Mouse (Mus musculus): Measurements from ENCODE around the gene Gzmf. TPM values are rescaled to one million over a fixed set of nuclear protein-coding genes. Genes with fewer than 3 reads are reported as not detected.
"Not testable (repeated sequence)": the region's sequence is repeated elsewhere in the genome, so short reads cannot be mapped to it uniquely, and the experiment has no call there.

The Gzmf gene
- polyA plus RNA-seq, 2 experiments = 0.15 TPM; not detected in 1

- Histone ChIP-seq H3K27me3 (ENCODE audit: control insufficient read depth, insufficient read depth, low read length) (no peaks in the 10 kb centered on the region), H3K36me3 (ENCODE audit: control insufficient read depth, insufficient read depth, low read length) (no peaks in the 10 kb centered on the region), H3K9me3 (ENCODE audit: control insufficient read depth, low read length) (no peaks in the 10 kb centered on the region), H3K4me3 (replicated peaks; ENCODE audit: low read length) (no peak overlapping the region), H3K4me2 (replicated peaks; ENCODE audit: low read depth, low read length, severe bottlenecking) (no peak overlapping the region), H3K27ac (replicated peaks; ENCODE audit: low read depth, low read length) (no peak overlapping the region), H3K9ac (ENCODE audit: low read depth, low read length, severe bottlenecking) (no peak overlapping the region), H3K4me1 (ENCODE audit: control insufficient read depth, insufficient read depth, low read length) (no peaks in the 10 kb centered on the region)
- no peak for TF ChIP-seq POLR2A (IDR thresholded peaks at IDR 0.05; ENCODE audit: borderline replicate concordance, extremely low read depth, insufficient read depth, insufficient read length)
- DNase-seq (ENCODE audit: low spot score) (no peak), ATAC-seq (ENCODE audit: low FRiP score, low read depth) (no peak)
- WGBS = 74% methylated on average over 6 of the region's 6 CpGs
These were observed 43.2 kb downstream of the Gzmf start for GRCm38 (mm10) chr14:56168009-56168408.

- no peaks in the 10 kb centered on the region for H3K9me3 ChIP-seq (ENCODE audit: control insufficient read depth, low read length)
- H3K27ac ChIP-seq (replicated peaks; ENCODE audit: low read depth, low read length) = no peak overlapping the region
- no peaks in the 10 kb centered on the region for H3K4me1 ChIP-seq (ENCODE audit: control insufficient read depth, insufficient read depth, low read length)
- no peak overlapping the region for H3K4me3 ChIP-seq (replicated peaks; ENCODE audit: low read length)
- H3K4me2 ChIP-seq (replicated peaks; ENCODE audit: low read depth, low read length, severe bottlenecking) = no peak overlapping the region
- H3K27me3 ChIP-seq (ENCODE audit: control insufficient read depth, insufficient read depth, low read length) = no peaks in the 10 kb centered on the region
- no peaks in the 10 kb centered on the region for H3K36me3 ChIP-seq (ENCODE audit: control insufficient read depth, insufficient read depth, low read length)
- 90% methylated on average over 2 of the region's 2 CpGs for WGBS
- H3K9ac ChIP-seq (ENCODE audit: low read depth, low read length, severe bottlenecking) = no peak overlapping the region
- ATAC-seq (ENCODE audit: low FRiP score, low read depth) = no peak
- DNase-seq (ENCODE audit: low spot score) = no peak
- no peak for TF ChIP-seq POLR2A (IDR thresholded peaks at IDR 0.05; ENCODE audit: borderline replicate concordance, extremely low read depth, insufficient read depth, insufficient read length)
These were observed 49.1 kb downstream of the Gzmf start for GRCm38 (mm10) chr14:56162109-56162508.

DNA sequence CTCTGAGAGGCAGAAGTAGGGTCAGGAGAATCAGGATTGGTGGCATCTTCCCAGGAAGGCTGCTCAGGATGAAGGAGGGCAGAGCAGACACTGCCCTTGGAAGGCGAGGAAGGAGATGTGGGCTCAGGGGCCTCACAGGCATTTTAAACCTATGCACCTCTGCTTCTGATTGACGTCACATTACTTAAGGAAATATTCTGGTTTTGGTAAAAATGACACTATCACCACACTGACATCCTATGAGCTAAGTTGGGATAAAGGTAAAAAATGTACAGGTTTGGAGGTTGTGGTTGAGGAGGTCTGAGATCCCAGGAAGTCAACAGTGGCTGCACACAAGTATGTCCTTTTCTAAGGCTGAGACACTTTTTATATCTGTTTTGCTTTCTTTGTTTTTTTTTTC is 51.7 kb downstream of the Gzmf start, which contains the start of gene Gzmg:
Gene Gzmg (minus strand): TSS at position 101 of the 400 bp plus-strand sequence.
- WGBS = 86% methylated on average over 2 of the region's 2 CpGs
- H3K27me3 ChIP-seq (ENCODE audit: control insufficient read depth, insufficient read depth, low read length) = not testable (repeated sequence)

DNA sequence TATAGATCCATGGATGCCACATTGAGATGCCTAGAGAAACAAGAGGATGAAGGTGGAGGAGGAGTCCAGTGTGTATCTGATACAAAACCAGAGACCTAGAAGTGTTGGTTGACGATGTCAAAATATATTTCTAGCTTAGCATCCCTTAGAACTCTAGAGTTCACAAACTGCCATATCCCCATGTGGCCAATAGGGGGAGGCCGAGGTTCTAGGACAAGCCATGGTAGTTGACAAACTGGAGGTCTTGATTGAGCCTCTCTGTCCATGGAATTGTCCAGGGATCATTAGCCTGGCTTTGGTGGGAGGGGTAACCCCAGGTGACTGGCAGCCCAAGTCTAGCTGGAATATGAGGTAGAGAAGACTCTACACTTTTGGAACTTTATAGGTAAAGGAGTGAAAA is 55.9 kb downstream of the Gzmf start:
- DNase-seq (ENCODE audit: low spot score) (no peak), ATAC-seq (ENCODE audit: low FRiP score, low read depth) (no peak)
- no peak overlapping the region for H3K27ac ChIP-seq (replicated peaks; ENCODE audit: low read depth, low read length)
- H3K27me3 ChIP-seq (ENCODE audit: control insufficient read depth, insufficient read depth, low read length) = no peaks in the 10 kb centered on the region
- no peak for TF ChIP-seq POLR2A (IDR thresholded peaks at IDR 0.05; ENCODE audit: borderline replicate concordance, extremely low read depth, insufficient read depth, insufficient read length)
- H3K4me3 ChIP-seq (replicated peaks; ENCODE audit: low read length) = no peak overlapping the region
- no peaks in the 10 kb centered on the region for H3K4me1 ChIP-seq (ENCODE audit: control insufficient read depth, insufficient read depth, low read length)
- H3K9me3 ChIP-seq (ENCODE audit: control insufficient read depth, low read length) = no peaks in the 10 kb centered on the region
- H3K36me3 ChIP-seq (ENCODE audit: control insufficient read depth, insufficient read depth, low read length) = no peaks in the 10 kb centered on the region
- WGBS = 63% methylated on average over 2 of the region's 2 CpGs
- no peak overlapping the region for H3K9ac ChIP-seq (ENCODE audit: low read depth, low read length, severe bottlenecking)
- no peak overlapping the region for H3K4me2 ChIP-seq (replicated peaks; ENCODE audit: low read depth, low read length, severe bottlenecking)

More for the DNA sequence above, 51.7 kb downstream of the Gzmf start, which contains the start of gene Gzmg:
- not testable (repeated sequence) for DNase-seq (ENCODE audit: low spot score); H3K4me2 ChIP-seq (replicated peaks; ENCODE audit: low read depth, low read length, severe bottlenecking); H3K27ac ChIP-seq (replicated peaks; ENCODE audit: low read depth, low read length); ATAC-seq (ENCODE audit: low FRiP score, low read depth); H3K4me1 ChIP-seq (ENCODE audit: control insufficient read depth, insufficient read depth, low read length); H3K9ac ChIP-seq (ENCODE audit: low read depth, low read length, severe bottlenecking); H3K36me3 ChIP-seq (ENCODE audit: control insufficient read depth, insufficient read depth, low read length); H3K9me3 ChIP-seq (ENCODE audit: control insufficient read depth, low read length); H3K4me3 ChIP-seq (replicated peaks; ENCODE audit: low read length)

Other genes with a start within 250 kb of the Gzmf start
- 0.48 and 0.49 TPM in 2 replicates for gene Mcpt1, start 193.4 kb downstream of the Gzmf start, polyA plus RNA-seq (2012; rRNA removed)
- 0.19 and 0.37 TPM in 2 replicates for gene Mcpt1, start 193.4 kb downstream of the Gzmf start, polyA plus RNA-seq (2014; fragmentation: Nextera tagmentation; extraction: Ambion mirVana)
- not detected in 2 replicates for gene Mcpt9, start 180.9 kb downstream of the Gzmf start, polyA plus RNA-seq (2012; rRNA removed)
- not detected in 2 replicates for gene Mcpt9, start 180.9 kb downstream of the Gzmf start, polyA plus RNA-seq (2014; fragmentation: Nextera tagmentation; extraction: Ambion mirVana)
- 0.74 and 0.92 TPM in 2 replicates for gene Mcpt2, start 169.4 kb downstream of the Gzmf start, polyA plus RNA-seq (2012; rRNA removed)
- gene Mcpt2, start 169.4 kb downstream of the Gzmf start, polyA plus RNA-seq (2014; fragmentation: Nextera tagmentation; extraction: Ambion mirVana) = 0.51 and 0.83 TPM in 2 replicates
- 2.0 and 2.4 TPM in 2 replicates for gene Mcpt4, start 149.1 kb downstream of the Gzmf start, polyA plus RNA-seq (2012; rRNA removed)
- gene Mcpt4, start 149.1 kb downstream of the Gzmf start, polyA plus RNA-seq (2014; fragmentation: Nextera tagmentation; extraction: Ambion mirVana) = 1.3 and 2.4 TPM in 2 replicates
- 0.78 and 1.5 TPM in 2 replicates for gene Mcpt8, start 126.1 kb downstream of the Gzmf start, polyA plus RNA-seq (2012; rRNA removed)
- gene Mcpt8, start 126.1 kb downstream of the Gzmf start, polyA plus RNA-seq (2014; fragmentation: Nextera tagmentation; extraction: Ambion mirVana) = 1.8 and 3.1 TPM in 2 replicates
- 0.23 and 0.30 TPM in 2 replicates for gene Ctsg, start 108.8 kb downstream of the Gzmf start, polyA plus RNA-seq (2012; rRNA removed)
- gene Ctsg, start 108.8 kb downstream of the Gzmf start, polyA plus RNA-seq (2014; fragmentation: Nextera tagmentation; extraction: Ambion mirVana) = 0.28 and 0.39 TPM in 2 replicates
- gene Gzme, start 90.8 kb downstream of the Gzmf start, polyA plus RNA-seq (2012; rRNA removed) = 0.09 and 0.20 TPM in 2 replicates
- gene Gzme, start 90.8 kb downstream of the Gzmf start, polyA plus RNA-seq (2014; fragmentation: Nextera tagmentation; extraction: Ambion mirVana) = 0.28 TPM in 1 of 2 replicates, not detected in the other
- gene Gzmd, start 78.8 kb downstream of the Gzmf start, polyA plus RNA-seq (2012; rRNA removed) = 0.09 and 0.41 TPM in 2 replicates
- gene Gzmd, start 78.8 kb downstream of the Gzmf start, polyA plus RNA-seq (2014; fragmentation: Nextera tagmentation; extraction: Ambion mirVana) = not detected in 2 replicates
- gene Gzmg, start 51.8 kb downstream of the Gzmf start, polyA plus RNA-seq (2012; rRNA removed) = 0.14 and 0.28 TPM in 2 replicates
- not detected in 2 replicates for gene Gzmg, start 51.8 kb downstream of the Gzmf start, polyA plus RNA-seq (2014; fragmentation: Nextera tagmentation; extraction: Ambion mirVana)
- gene Gzmn, start 36.8 kb downstream of the Gzmf start, polyA plus RNA-seq (2012; rRNA removed) = not detected in 2 replicates
- gene Gzmn, start 36.8 kb downstream of the Gzmf start, polyA plus RNA-seq (2014; fragmentation: Nextera tagmentation; extraction: Ambion mirVana) = not detected in 2 replicates
- not detected in 2 replicates for gene Gzmc, start 23.2 kb upstream of the Gzmf start, polyA plus RNA-seq (2012; rRNA removed)
- gene Gzmc, start 23.2 kb upstream of the Gzmf start, polyA plus RNA-seq (2014; fragmentation: Nextera tagmentation; extraction: Ambion mirVana) = 0.23 TPM in 1 of 2 replicates, not detected in the other
- 0.80 and 1.1 TPM in 2 replicates for gene Gzmb, start 50.8 kb upstream of the Gzmf start, polyA plus RNA-seq (2012; rRNA removed)
- 0.55 and 1.8 TPM in 2 replicates for gene Gzmb, start 50.8 kb upstream of the Gzmf start, polyA plus RNA-seq (2014; fragmentation: Nextera tagmentation; extraction: Ambion mirVana)
- 1.3 TPM in 2 replicates for gene Atp12a, start 153.7 kb upstream of the Gzmf start, polyA plus RNA-seq (2012; rRNA removed)
- gene Atp12a, start 153.7 kb upstream of the Gzmf start, polyA plus RNA-seq (2014; fragmentation: Nextera tagmentation; extraction: Ambion mirVana) = 1.6 and 2.3 TPM in 2 replicates
- 0.70 and 1.2 TPM in 2 replicates for gene Rnf17, start 191.2 kb upstream of the Gzmf start, polyA plus RNA-seq (2012; rRNA removed)
- 0.72 and 1.6 TPM in 2 replicates for gene Rnf17, start 191.2 kb upstream of the Gzmf start, polyA plus RNA-seq (2014; fragmentation: Nextera tagmentation; extraction: Ambion mirVana)

Data from limb, embryonic 14.5 days (tissue).